Mouse (Mus musculus): ENCODE results near the gene Ush2a.

Ush2a gene

GRCm38 (mm10) chr1:188537021-188537420 lies 275.2 kb downstream of the Ush2a start:
- ATAC-seq (ENCODE audit: insufficient number of reproducible peaks, low FRiP score, low TSS enrichment): no peak

GRCm38 (mm10) chr1:188539621-188540020 lies 277.8 kb downstream of the Ush2a start:
- no peak for ATAC-seq (ENCODE audit: insufficient number of reproducible peaks, low FRiP score, low TSS enrichment)

- no peak for ATAC-seq (ENCODE audit: insufficient number of reproducible peaks, low FRiP score, low TSS enrichment)
Measured at GRCm38 (mm10) chr1:188541492-188541891, 279.7 kb downstream of the Ush2a start.

- no peak for ATAC-seq (ENCODE audit: insufficient number of reproducible peaks, low FRiP score, low TSS enrichment)
Measured at GRCm38 (mm10) chr1:188543364-188543763, 281.5 kb downstream of the Ush2a start.

GRCm38 (mm10) chr1:188549686-188550085 lies 287.9 kb downstream of the Ush2a start:
- ATAC-seq (ENCODE audit: insufficient number of reproducible peaks, low FRiP score, low TSS enrichment): no peak

GRCm38 (mm10) chr1:188551802-188552201 lies 290.0 kb downstream of the Ush2a start:
- ATAC-seq (ENCODE audit: insufficient number of reproducible peaks, low FRiP score, low TSS enrichment): 0 out of 2 replicates have a peak, but pooled peaks have one; percentile 20

GRCm38 (mm10) chr1:188558911-188559310 lies 297.1 kb downstream of the Ush2a start:
- no peak for ATAC-seq (ENCODE audit: insufficient number of reproducible peaks, low FRiP score, low TSS enrichment)

GRCm38 (mm10) chr1:188566229-188566628 lies 304.4 kb downstream of the Ush2a start:
- ATAC-seq (ENCODE audit: insufficient number of reproducible peaks, low FRiP score, low TSS enrichment): no peak

- ATAC-seq (ENCODE audit: insufficient number of reproducible peaks, low FRiP score, low TSS enrichment): no peak
Measured at GRCm38 (mm10) chr1:188567486-188567885, 305.7 kb downstream of the Ush2a start.

GRCm38 (mm10) chr1:188568295-188568961 lies 306.6 kb downstream of the Ush2a start:
- ATAC-seq (ENCODE audit: insufficient number of reproducible peaks, low FRiP score, low TSS enrichment): no peak

GRCm38 (mm10) chr1:188576246-188576747 lies 314.5 kb downstream of the Ush2a start:
- no peak for ATAC-seq (ENCODE audit: insufficient number of reproducible peaks, low FRiP score, low TSS enrichment)

GRCm38 (mm10) chr1:188577376-188577775 lies 315.6 kb downstream of the Ush2a start:
- no peak for ATAC-seq (ENCODE audit: insufficient number of reproducible peaks, low FRiP score, low TSS enrichment)

- no peak for ATAC-seq (ENCODE audit: insufficient number of reproducible peaks, low FRiP score, low TSS enrichment)
Measured at GRCm38 (mm10) chr1:188581136-188581535, 319.3 kb downstream of the Ush2a start.

GRCm38 (mm10) chr1:188595251-188595650 lies 333.4 kb downstream of the Ush2a start:
- ATAC-seq (ENCODE audit: insufficient number of reproducible peaks, low FRiP score, low TSS enrichment): no peak

- ATAC-seq (ENCODE audit: insufficient number of reproducible peaks, low FRiP score, low TSS enrichment): no peak
Measured at GRCm38 (mm10) chr1:188598052-188598451, 336.2 kb downstream of the Ush2a start.

- no peak for ATAC-seq (ENCODE audit: insufficient number of reproducible peaks, low FRiP score, low TSS enrichment)
Measured at GRCm38 (mm10) chr1:188599134-188599533, 337.3 kb downstream of the Ush2a start.

GRCm38 (mm10) chr1:188606450-188606849 lies 344.6 kb downstream of the Ush2a start:
- ATAC-seq (ENCODE audit: insufficient number of reproducible peaks, low FRiP score, low TSS enrichment): no peak

GRCm38 (mm10) chr1:188616547-188616946 lies 354.7 kb downstream of the Ush2a start:
- no peak for ATAC-seq (ENCODE audit: insufficient number of reproducible peaks, low FRiP score, low TSS enrichment)

- 0 out of 2 replicates have a peak, but pooled peaks have one; percentile 59 for ATAC-seq (ENCODE audit: insufficient number of reproducible peaks, low FRiP score, low TSS enrichment)
Measured at GRCm38 (mm10) chr1:188633736-188634135, 371.9 kb downstream of the Ush2a start.

GRCm38 (mm10) chr1:188639666-188640065 lies 377.8 kb downstream of the Ush2a start:
- no peak for ATAC-seq (ENCODE audit: insufficient number of reproducible peaks, low FRiP score, low TSS enrichment)

- no peak for ATAC-seq (ENCODE audit: insufficient number of reproducible peaks, low FRiP score, low TSS enrichment)
Measured at GRCm38 (mm10) chr1:188643156-188643555, 381.3 kb downstream of the Ush2a start.

GRCm38 (mm10) chr1:188653001-188653400 lies 391.2 kb downstream of the Ush2a start:
- no peak for ATAC-seq (ENCODE audit: insufficient number of reproducible peaks, low FRiP score, low TSS enrichment)

All from cerebellum, adult (tissue).